Mouse (Mus musculus) ES-Bruce4 (cell line): ENCODE results near the gene Fgfr2.

Experiments
- CTCF ChIP-seq: IDR thresholded peaks from one replicate; pipeline ENCODE4 v1.8.1; 2011; ENCODE audit warnings: low read depth, low read length
- EP300 ChIP-seq: IDR thresholded peaks from 2 replicates; pipeline ENCODE4 v1.6.1; 2011; ENCODE audit warnings: low read depth, low read length; ENCODE audit not compliant: insufficient read depth
- POLR2A ChIP-seq: IDR thresholded peaks from one replicate; pipeline ENCODE4 v1.8.1; 2011; ENCODE audit warnings: low read length; ENCODE audit not compliant: insufficient read depth

GRCm38 (mm10) chr7:130380769-130381355, 2742.3 kb downstream of the Fgfr2 start:
- no peak for TF ChIP-seq POLR2A
- TF ChIP-seq CTCF: no peak
- TF ChIP-seq EP300: no peak
